Mouse (Mus musculus) monocyte, adult 5-6 weeks (primary cell): ENCODE data around the gene Fat3. TPM values are rescaled to one million over a fixed set of nuclear protein-coding genes. Genes with fewer than 3 reads are reported as not detected.

Experiments
- ATAC-seq: fragments of 153-309, 156-312 bp; replicated peaks from 2 replicates; pipeline ENCODE4 v1.8.0; 2017; ENCODE audit warnings: mild to moderate bottlenecking; ENCODE audit not compliant: low TSS enrichment, insufficient number of reproducible peaks, severe bottlenecking, poor library complexity, low FRiP score
- total RNA-seq: library from RNA; stranded (forward); fragments of 200-1000, 200-491, 200-594 nt; gene quantifications from 3 replicates; pipeline ENCODE4 v1.2.3, GENCODE M21; 2017

Fat3 gene
- total RNA-seq, 1 experiment from 2014 or later, result not detected

DNA sequence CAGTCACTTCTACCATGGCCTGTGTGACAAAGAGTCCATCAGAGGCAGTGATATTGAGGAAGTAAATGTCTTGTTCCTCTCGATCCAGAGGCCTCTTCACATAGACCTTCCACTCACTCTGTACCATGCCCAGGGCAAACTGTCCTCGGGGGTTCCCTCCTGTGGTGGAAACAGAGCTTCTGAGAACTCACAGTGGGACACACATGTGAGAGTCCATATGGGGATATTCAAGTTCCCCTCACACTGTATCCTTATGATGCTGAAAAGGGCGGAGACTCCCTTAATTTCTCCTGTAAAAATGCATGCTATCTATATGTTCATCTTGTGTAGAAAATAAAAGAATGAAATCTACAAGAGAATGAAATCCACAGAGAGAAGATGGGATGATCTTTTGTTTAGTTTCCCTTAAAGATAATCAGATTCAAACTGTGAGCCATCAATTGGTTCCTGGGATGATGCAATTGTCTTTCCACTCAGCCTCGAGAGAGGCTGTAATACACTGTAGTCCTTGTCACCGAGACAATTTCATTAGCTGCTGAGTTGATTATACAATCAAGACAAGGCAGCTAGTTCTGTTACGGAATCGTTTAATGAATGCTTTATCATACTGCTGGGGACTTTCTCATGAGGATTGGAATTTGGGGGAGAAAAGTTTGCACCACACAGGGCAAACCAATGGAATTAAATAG is 508.8 kb downstream of the Fat3 start:
- ATAC-seq, result no peak

DNA sequence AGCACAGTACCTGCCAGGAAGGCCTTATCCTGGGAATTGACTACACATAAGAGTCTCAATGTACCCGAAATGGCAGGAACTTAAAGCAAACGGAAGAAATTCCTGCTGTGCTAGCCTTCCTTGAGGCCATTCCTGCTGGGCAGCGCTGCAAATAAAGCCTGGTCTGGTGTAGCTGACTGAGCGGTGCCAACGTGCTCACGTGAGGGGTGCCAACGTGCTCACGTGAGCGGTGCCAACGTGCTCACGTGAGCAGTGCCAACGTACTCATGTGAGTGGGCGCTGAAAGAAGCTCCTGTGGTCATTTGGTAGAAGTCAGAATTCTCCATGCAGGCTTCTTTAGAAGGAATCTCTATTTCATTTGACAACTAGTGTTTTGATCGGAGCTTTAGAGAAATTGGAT is 522.8 kb downstream of the Fat3 start:
- ATAC-seq, result no peak

- no peak for ATAC-seq
These were observed 524.0 kb downstream of the Fat3 start for GRCm38 (mm10) chr9:15976959-15977663.

DNA sequence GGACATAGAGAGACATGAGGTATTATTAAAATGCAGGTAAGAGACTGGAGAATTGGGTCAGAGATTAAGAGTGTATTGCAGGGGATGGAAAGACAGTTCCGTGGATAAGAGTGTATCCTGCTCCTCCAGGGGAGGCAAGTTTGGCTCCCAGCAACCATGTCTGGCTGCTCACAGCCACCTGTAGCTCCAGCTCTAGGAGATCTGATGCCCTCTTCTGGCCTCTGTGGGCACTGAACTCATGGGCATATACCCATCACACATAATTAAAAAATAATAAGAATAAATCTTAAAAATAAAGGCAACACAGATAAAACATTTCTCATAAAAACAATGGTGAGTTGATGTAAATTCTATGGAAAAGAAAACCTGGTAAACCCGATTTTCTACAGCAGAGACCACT is 525.1 kb downstream of the Fat3 start:
- no peak for ATAC-seq

GRCm38 (mm10) chr9:15972201-15972600 is 528.9 kb downstream of the Fat3 start:
- ATAC-seq, result no peak

- ATAC-seq, result no peak
These were observed 529.7 kb downstream of the Fat3 start for GRCm38 (mm10) chr9:15971393-15971792.

- ATAC-seq, result no peak
These were observed 536.9 kb downstream of the Fat3 start for GRCm38 (mm10) chr9:15964198-15964597.

DNA sequence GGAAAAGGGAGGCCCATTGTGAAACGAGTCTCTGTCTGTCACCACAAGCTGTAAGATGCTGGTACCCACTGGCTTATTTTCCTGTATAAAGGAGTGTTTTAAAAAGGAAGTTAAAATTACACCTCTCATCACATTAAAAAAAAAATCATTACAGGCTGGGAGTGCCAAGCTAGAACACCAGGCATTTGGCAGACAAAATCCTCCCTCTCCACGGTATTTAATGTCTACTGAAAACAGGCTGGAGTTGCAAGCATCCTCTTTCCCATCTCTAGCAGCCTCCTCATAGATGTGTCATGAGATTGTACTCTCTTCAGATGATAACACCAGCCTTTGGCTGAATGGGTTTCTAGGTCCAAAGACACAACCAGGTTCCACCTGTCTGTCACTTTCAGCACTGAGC is 538.2 kb downstream of the Fat3 start:
- ATAC-seq, result no peak

- no peak for ATAC-seq
These were observed 542.8 kb downstream of the Fat3 start for GRCm38 (mm10) chr9:15958224-15958787.

- no peak for ATAC-seq
These were observed 543.3 kb downstream of the Fat3 start for GRCm38 (mm10) chr9:15957816-15958215.

GRCm38 (mm10) chr9:15955147-15955782 is 545.8 kb downstream of the Fat3 start:
- no peak for ATAC-seq

- ATAC-seq, result no peak
These were observed 546.8 kb downstream of the Fat3 start for GRCm38 (mm10) chr9:15954338-15954704.

GRCm38 (mm10) chr9:15953585-15954337 is 547.3 kb downstream of the Fat3 start:
- no peak for ATAC-seq

DNA sequence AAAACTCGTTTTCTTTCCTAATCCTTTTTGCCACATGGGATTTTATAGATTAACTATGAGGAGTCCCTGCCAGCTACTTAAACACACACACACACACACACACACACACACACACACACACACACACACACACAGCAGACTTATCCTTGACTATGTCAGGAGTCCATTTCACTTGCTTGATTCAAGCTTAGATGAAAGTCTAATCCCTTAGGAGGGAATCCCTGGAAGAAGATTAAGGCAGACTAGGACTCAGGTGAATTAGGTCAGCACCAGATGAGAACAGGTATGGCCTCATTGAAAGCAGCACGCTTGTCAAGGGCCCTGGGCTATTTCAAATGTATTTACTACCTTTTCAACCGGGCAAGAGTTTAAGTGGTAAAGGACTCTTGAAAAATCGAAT is 553.0 kb downstream of the Fat3 start:
- ATAC-seq, result no peak

GRCm38 (mm10) chr9:15944182-15944581 is 556.9 kb downstream of the Fat3 start:
- no peak for ATAC-seq

- no peak for ATAC-seq
These were observed 557.5 kb downstream of the Fat3 start for GRCm38 (mm10) chr9:15943486-15944153.

GRCm38 (mm10) chr9:15941818-15942217 is 559.3 kb downstream of the Fat3 start:
- no peak for ATAC-seq

- ATAC-seq, result no peak
These were observed 560.0 kb downstream of the Fat3 start for GRCm38 (mm10) chr9:15940933-15941673.
